Mouse (Mus musculus): ENCODE data around the gene Sobp. TPM values are rescaled to one million over a fixed set of nuclear protein-coding genes. Genes with fewer than 3 reads are reported as not detected.
A peak's percentile ranks its signal among the peaks of the same experiment; 100 is the strongest.

Gene Sobp
- polyA plus RNA-seq, 1 experiment from 2014 or later = 2.1 TPM

DNA sequence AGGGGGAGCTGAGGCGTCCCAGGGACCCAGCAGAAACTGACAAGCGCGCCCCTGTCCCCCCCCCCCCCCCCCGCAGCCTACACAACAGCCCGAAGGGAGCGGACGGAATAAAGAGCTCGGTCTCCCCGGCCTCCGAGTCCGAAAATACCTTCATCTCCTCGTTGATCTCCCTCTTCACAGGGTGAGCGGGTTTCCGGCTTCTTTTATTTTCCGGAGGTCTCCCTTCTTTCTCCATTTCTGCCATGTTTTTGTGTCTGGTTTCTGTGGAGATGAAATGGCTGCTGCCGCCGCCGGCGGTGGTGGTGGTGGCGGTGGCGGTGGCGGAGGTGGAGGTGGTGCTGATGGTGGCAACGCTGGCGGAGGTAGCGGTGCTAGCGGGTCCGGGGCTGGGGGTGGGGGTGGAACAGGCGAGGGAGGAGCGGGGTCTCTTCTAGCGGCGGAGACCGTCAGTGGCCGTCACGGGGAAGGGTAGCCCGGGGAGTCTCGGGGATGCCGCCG is 453 bp downstream of the Sobp start:
- 0 out of 2 replicates have a peak, but pooled peaks have one; percentile 27 for ATAC-seq (replicated peaks; ENCODE audit: low FRiP score)
- Histone ChIP-seq H3K36me3 (no peaks in the 10 kb centered on the region), H3K4me2 (peak overlapping the region; percentile 98), H3K4me3 (replicated peaks) (peak overlapping the region; percentile 87), H3K27ac (peak overlapping the region; percentile 79), H3K27me3 (peaks cover 77% of the 10 kb centered on the region), H3K4me1 (peaks cover 36% of the 10 kb centered on the region), H3K9ac (peak overlapping the region; percentile 73), H3K9me3 (replicated peaks) (no peaks in the 10 kb centered on the region)
- WGBS = 0% methylated on average over 28 of the region's 38 CpGs

DNA sequence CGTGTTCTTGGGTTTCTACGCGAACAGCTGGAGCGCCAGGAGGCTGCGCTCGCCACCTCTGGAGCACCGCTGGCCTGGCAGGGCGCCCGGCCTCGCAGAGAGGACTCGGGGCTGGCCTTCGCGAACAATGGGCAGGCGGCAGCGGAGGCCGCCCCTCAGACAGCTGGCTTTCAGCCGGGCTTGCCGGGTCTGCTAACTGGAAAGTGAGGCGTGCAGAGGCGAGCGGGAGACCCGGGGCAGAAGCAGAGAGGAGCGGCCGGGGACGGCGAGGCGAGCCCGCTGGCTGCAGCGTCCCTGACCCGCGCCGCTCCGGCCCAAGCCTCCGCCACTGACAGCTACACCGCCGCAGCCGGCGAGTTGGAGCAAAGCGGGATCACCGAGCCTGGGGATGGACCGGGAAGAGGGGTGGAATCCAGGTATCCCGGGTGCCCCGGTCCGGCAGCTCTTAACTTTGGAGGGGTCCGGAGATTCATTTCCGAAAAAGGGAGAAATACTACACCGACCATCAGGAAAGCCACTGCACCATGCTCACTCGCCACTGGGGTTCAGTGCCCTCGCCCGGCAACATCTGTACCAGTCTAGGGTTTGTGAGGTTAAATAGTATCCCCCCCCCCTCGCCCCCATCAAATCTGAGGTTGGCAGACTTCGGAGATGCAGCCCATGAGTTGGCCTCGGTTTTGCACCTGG is 1.0 kb downstream of the Sobp start:
- peaks cover 36% of the 10 kb centered on the region for H3K4me1 ChIP-seq
- H3K9me3 ChIP-seq (replicated peaks) = no peaks in the 10 kb centered on the region
- WGBS = under 1% methylated on average over 53 of the region's 53 CpGs
- H3K27ac ChIP-seq = peak overlapping the region; percentile 79
- no peaks in the 10 kb centered on the region for H3K36me3 ChIP-seq
- H3K9ac ChIP-seq = peak overlapping the region; percentile 73
- H3K27me3 ChIP-seq = peaks cover 74% of the 10 kb centered on the region
- peak overlapping the region; percentile 87 for H3K4me3 ChIP-seq (replicated peaks)
- peak; percentile 46; the same call in 1 of the 2 replicates for ATAC-seq (replicated peaks; ENCODE audit: low FRiP score)
- peak overlapping the region; percentile 98 for H3K4me2 ChIP-seq

DNA sequence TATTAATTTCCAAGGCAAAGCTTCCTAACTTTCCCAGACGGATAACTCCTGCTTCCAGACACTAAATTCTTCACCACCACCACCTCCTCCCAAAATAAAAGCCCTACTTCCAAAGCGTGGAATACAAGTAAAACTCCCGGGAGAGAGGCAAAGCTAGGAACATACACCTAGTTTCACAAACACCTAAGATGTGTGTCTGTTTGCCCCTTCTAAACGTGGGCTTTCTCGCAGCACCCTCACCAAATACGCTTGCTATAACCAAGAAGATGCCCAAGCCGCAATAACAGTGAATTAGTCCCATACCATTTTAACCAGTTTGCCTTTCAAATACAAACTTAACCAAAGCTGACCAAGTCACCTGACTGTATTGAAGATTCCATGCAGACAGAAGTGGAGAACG is 1.8 kb downstream of the Sobp start:
- WGBS = 4% methylated on average over 8 of the region's 8 CpGs
- H3K9ac ChIP-seq = no peak overlapping the region
- H3K27me3 ChIP-seq = peaks cover 68% of the 10 kb centered on the region
- H3K36me3 ChIP-seq = no peaks in the 10 kb centered on the region
- peak overlapping the region; percentile 87 for H3K4me3 ChIP-seq (replicated peaks)
- peaks cover 36% of the 10 kb centered on the region for H3K4me1 ChIP-seq
- H3K27ac ChIP-seq = 0 out of 2 replicates have a peak overlapping the region, but pooled peaks have one; percentile 23
- no peaks in the 10 kb centered on the region for H3K9me3 ChIP-seq (replicated peaks)
- ATAC-seq (replicated peaks; ENCODE audit: low FRiP score) = no peak
- H3K4me2 ChIP-seq = peak overlapping the region; percentile 98

- peak overlapping the region; percentile 98 for H3K4me2 ChIP-seq
- no peaks in the 10 kb centered on the region for H3K9me3 ChIP-seq (replicated peaks)
- H3K4me3 ChIP-seq (replicated peaks) = peak overlapping the region; percentile 87
- no peak for ATAC-seq (replicated peaks; ENCODE audit: low FRiP score)
- H3K9ac ChIP-seq = no peak overlapping the region
- peaks cover 65% of the 10 kb centered on the region for H3K27me3 ChIP-seq
- no peak overlapping the region; the same call in 1 of the 2 replicates for H3K27ac ChIP-seq
- 4% methylated on average over 7 of the region's 7 CpGs for WGBS
- H3K4me1 ChIP-seq = peaks cover 36% of the 10 kb centered on the region
- no peaks in the 10 kb centered on the region for H3K36me3 ChIP-seq
Measured at GRCm38 (mm10) chr10:43172066-43172465, 2.3 kb downstream of the Sobp start.

DNA sequence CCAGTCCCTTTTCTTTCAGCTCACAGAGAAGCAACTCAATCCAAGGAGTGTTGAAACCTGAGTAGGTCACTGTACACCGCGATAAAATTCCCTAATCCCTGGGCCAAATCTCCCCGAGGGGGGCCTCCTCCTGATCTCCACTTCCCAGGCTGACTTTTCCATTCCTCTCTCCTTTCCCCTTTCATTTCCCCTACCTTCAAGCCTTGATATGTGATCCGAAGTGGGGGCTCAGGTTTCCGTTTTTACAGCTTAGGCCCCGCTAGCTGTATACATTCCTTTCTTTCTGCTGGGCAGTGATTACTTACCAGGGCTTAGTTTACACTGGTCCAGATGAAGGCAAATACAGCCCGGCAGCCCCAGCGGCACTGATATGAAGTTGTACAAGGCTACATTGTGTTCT is 3.2 kb downstream of the Sobp start:
- H3K4me1 ChIP-seq = peaks cover 36% of the 10 kb centered on the region
- no peaks in the 10 kb centered on the region for H3K9me3 ChIP-seq (replicated peaks)
- no peak overlapping the region for H3K9ac ChIP-seq
- peaks cover 58% of the 10 kb centered on the region for H3K27me3 ChIP-seq
- peak; percentile 43; the same call in 1 of the 2 replicates for ATAC-seq (replicated peaks; ENCODE audit: low FRiP score)
- H3K4me2 ChIP-seq = peak overlapping the region; percentile 98
- WGBS = 3% methylated on average over 8 of the region's 8 CpGs
- peak overlapping the region; percentile 22; the same call in 1 of the 2 replicates for H3K4me3 ChIP-seq (replicated peaks)
- peak overlapping the region; percentile 28; the same call in 1 of the 2 replicates for H3K27ac ChIP-seq
- H3K36me3 ChIP-seq = no peaks in the 10 kb centered on the region

- H3K9ac ChIP-seq = no peak overlapping the region
- H3K9me3 ChIP-seq (replicated peaks) = no peaks in the 10 kb centered on the region
- H3K36me3 ChIP-seq = no peaks in the 10 kb centered on the region
- ATAC-seq (replicated peaks; ENCODE audit: low FRiP score) = no peak
- no peak overlapping the region for H3K27ac ChIP-seq
- H3K4me2 ChIP-seq = no peak overlapping the region
- peaks cover 25% of the 10 kb centered on the region for H3K4me1 ChIP-seq
- peaks cover 38% of the 10 kb centered on the region for H3K27me3 ChIP-seq
- no peak overlapping the region for H3K4me3 ChIP-seq (replicated peaks)
- WGBS = 76% methylated on average over 7 of the region's 7 CpGs
Measured at GRCm38 (mm10) chr10:43168847-43169246, 5.5 kb downstream of the Sobp start.

- 94% methylated on average over 3 of the region's 3 CpGs for WGBS
- Histone ChIP-seq H3K9ac (no peak overlapping the region), H3K9me3 (replicated peaks) (0 out of 2 replicates have a peak, but pooled peaks cover 5% of the 10 kb centered on the region), H3K4me3 (replicated peaks) (no peak overlapping the region), H3K4me2 (no peak overlapping the region), H3K4me1 (peaks cover 14% of the 10 kb centered on the region), H3K27me3 (peaks cover 22% of the 10 kb centered on the region), H3K36me3 (no peaks in the 10 kb centered on the region), H3K27ac (no peak overlapping the region)
- ATAC-seq (replicated peaks; ENCODE audit: low FRiP score) = no peak
Measured at GRCm38 (mm10) chr10:43166817-43167216, 7.5 kb downstream of the Sobp start.

- H3K9ac ChIP-seq = no peak overlapping the region
- H3K27ac ChIP-seq = no peak overlapping the region
- H3K4me1 ChIP-seq = peaks cover 11% of the 10 kb centered on the region
- peaks cover 17% of the 10 kb centered on the region for H3K27me3 ChIP-seq
- 83% methylated on average over 1 of the region's 1 CpGs for WGBS
- H3K36me3 ChIP-seq = no peaks in the 10 kb centered on the region
- ATAC-seq (replicated peaks; ENCODE audit: low FRiP score) = no peak
- 0 out of 2 replicates have a peak, but pooled peaks cover 5% of the 10 kb centered on the region for H3K9me3 ChIP-seq (replicated peaks)
- no peak overlapping the region for H3K4me2 ChIP-seq
- no peak overlapping the region for H3K4me3 ChIP-seq (replicated peaks)
Measured at GRCm38 (mm10) chr10:43166146-43166545, 8.2 kb downstream of the Sobp start.

DNA sequence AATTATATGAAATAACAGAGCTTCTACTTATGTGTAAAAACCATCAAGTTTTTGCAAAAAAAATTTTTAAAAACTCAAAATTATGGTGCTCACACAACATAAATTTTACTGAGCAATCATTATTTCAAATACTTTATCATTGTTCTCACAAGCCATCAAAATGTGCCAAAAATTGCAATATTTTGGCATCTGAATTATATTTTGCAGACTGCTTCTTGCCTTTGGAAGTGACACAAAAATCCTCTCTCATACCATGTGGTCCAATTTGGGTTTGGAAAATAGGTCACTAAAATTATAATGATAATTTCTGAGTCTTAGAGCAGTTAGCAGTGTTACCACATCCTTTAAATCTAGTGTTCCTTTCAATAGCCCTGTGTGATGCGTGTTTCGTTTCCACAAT is 9.9 kb downstream of the Sobp start:
- H3K36me3 ChIP-seq = no peaks in the 10 kb centered on the region
- H3K27ac ChIP-seq = no peak overlapping the region
- peaks cover 5% of the 10 kb centered on the region; the same call in 1 of the 2 replicates for H3K4me1 ChIP-seq
- H3K4me2 ChIP-seq = no peak overlapping the region
- WGBS = 92% methylated on average over 2 of the region's 2 CpGs
- 0 out of 2 replicates have a peak, but pooled peaks cover 5% of the 10 kb centered on the region for H3K9me3 ChIP-seq (replicated peaks)
- no peak for ATAC-seq (replicated peaks; ENCODE audit: low FRiP score)
- no peak overlapping the region for H3K4me3 ChIP-seq (replicated peaks)
- no peak overlapping the region for H3K9ac ChIP-seq
- H3K27me3 ChIP-seq = peaks cover 4% of the 10 kb centered on the region

GRCm38 (mm10) chr10:43162318-43162717 is 12.0 kb downstream of the Sobp start:
- Histone ChIP-seq H3K4me2 (peak overlapping the region; percentile 16; the same call in 1 of the 2 replicates), H3K27ac (no peak overlapping the region), H3K9me3 (replicated peaks) (0 out of 2 replicates have a peak, but pooled peaks cover 5% of the 10 kb centered on the region), H3K9ac (no peak overlapping the region), H3K4me3 (replicated peaks) (no peak overlapping the region), H3K27me3 (no peaks in the 10 kb centered on the region), H3K36me3 (no peaks in the 10 kb centered on the region), H3K4me1 (peaks cover 5% of the 10 kb centered on the region; the same call in 1 of the 2 replicates)
- WGBS = 24% methylated on average over 12 of the region's 12 CpGs
- no peak; the same call in 1 of the 2 replicates for ATAC-seq (replicated peaks; ENCODE audit: low FRiP score)

- no peak for ATAC-seq (replicated peaks; ENCODE audit: low FRiP score)
- Histone ChIP-seq H3K4me3 (replicated peaks) (no peak overlapping the region), H3K9ac (no peak overlapping the region), H3K9me3 (replicated peaks) (0 out of 2 replicates have a peak, but pooled peaks cover 5% of the 10 kb centered on the region), H3K27ac (no peak overlapping the region), H3K27me3 (no peaks in the 10 kb centered on the region), H3K36me3 (no peaks in the 10 kb centered on the region), H3K4me2 (no peak overlapping the region), H3K4me1 (peaks cover 15% of the 10 kb centered on the region)
- 81% methylated on average over 5 of the region's 5 CpGs for WGBS
Measured at GRCm38 (mm10) chr10:43159333-43159732, 15.0 kb downstream of the Sobp start.

DNA sequence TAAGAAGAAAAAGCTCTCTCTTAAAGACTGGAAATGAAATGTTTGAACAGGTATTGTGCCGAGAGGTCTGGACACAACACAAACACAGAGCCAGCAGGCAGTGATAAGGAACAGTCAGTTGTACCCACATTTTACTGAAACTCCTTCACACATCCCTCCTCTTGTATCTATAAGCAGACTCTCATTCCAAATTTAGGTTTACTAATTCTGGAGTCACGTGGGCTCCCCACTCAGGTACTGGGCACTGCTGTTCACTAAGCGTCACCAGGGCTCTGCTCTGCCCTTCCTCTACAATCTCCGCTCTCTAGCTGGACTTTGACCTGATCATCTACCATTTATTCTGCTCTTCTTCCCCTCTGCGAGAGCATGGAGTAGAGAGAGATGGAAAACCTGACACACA is 15.4 kb downstream of the Sobp start:
- H3K9me3 ChIP-seq (replicated peaks) = 0 out of 2 replicates have a peak, but pooled peaks cover 5% of the 10 kb centered on the region
- no peaks in the 10 kb centered on the region for H3K27me3 ChIP-seq
- no peaks in the 10 kb centered on the region for H3K36me3 ChIP-seq
- 82% methylated on average over 5 of the region's 5 CpGs for WGBS
- H3K27ac ChIP-seq = no peak overlapping the region
- H3K4me2 ChIP-seq = no peak overlapping the region
- H3K4me1 ChIP-seq = peaks cover 18% of the 10 kb centered on the region
- no peak for ATAC-seq (replicated peaks; ENCODE audit: low FRiP score)
- H3K9ac ChIP-seq = no peak overlapping the region
- no peak overlapping the region for H3K4me3 ChIP-seq (replicated peaks)

Data from kidney, embryonic 15.5 days (tissue).